Mouse (Mus musculus): Measurements from ENCODE around the gene Calm4.
"Not testable (repeated sequence)": the region's sequence is repeated elsewhere in the genome, so short reads cannot be mapped to it uniquely, and the experiment has no call there.

The Calm4 gene

DNA sequence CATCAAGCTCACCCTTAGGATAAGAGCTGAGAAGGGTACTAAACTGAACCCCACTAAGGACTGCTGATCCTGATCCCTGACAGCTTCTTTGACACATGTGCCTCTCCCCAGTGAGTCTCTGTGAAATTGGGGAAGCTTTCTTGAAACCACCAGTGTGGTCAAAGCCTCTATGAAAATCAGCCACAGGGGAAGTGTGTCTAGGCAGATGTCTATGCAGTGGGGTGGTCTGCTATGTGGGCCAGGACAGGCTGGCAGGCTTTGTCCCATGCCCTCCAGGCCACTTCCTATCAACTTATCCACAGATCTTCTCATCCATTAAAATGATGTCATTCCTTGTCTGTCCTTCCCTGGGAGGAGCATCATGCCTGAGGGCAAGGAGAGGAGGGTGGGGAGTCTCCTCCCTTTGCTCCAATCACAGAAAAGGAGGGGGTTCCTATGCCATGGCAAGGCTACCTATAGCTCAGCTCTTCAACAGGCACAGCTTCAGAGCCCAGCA is at the start of gene Calm4:
Calm4 (plus strand) TSS at position 446 of the 496 bp plus-strand sequence.
- DNase-seq (ENCODE audit: low spot score in 2 of 2) = not testable (repeated sequence)

DNA sequence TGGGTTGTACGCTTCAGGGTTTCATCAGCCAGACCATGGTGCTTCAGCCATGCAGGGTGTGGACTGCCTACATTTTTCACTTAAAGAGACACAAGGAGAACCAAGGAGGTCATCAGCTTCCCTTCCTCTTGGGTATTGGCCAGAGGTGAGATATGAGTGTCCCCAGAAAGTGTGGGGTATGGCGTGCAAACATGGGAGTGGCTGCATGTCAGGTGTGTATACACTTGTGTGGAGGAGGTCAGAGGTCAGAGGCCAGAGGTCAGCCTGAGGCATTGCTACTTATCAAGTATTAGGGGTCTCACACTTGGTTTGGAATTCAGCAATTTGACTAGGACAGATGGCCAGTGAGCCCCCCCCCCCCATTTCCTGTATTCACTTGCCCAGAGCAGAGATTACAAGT is 49.0 kb upstream of the Calm4 start:
- DNase-seq (ENCODE audit: low spot score in 2 of 2) = no peak

DNA sequence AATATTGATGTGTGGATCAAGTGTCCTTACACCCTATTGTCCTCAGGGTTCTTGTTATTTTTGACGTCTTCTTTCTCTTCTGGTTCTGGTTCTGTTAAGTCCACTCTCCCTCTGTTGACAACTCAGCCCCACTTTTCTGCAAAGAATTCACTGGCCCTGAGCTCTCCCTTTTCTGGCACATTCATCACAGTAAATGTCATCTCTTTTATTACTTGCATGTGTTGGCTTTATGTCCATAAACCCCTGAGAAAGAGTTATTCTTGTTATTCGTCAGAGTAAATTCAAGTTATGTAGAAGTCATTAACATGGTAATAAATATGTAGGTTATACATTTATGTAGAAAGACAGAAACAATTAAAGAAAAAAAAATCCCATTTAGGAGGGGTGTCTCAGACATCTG is 48.0 kb upstream of the Calm4 start:
- no peak for DNase-seq (ENCODE audit: low spot score in 2 of 2)

DNA sequence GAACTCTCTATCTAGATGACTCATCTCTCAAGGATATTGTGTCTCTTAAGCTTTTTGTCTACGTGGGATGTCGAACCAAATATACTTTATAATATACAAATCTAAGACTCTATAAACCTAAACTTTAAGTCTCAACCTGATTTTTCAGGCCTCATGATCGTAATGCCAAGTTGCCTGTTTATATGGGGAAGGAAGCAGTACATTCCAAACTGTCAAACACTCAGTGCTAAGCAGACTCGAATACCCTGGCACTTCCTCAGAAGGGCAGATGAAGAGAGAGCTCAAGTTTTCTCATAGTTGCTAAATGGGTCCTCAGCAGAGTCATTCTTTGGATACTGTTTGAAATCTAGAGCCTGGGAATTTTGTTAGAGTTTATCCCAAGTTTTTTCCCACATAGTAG is 40.9 kb upstream of the Calm4 start:
- DNase-seq (ENCODE audit: low spot score in 2 of 2) = no peak

DNA sequence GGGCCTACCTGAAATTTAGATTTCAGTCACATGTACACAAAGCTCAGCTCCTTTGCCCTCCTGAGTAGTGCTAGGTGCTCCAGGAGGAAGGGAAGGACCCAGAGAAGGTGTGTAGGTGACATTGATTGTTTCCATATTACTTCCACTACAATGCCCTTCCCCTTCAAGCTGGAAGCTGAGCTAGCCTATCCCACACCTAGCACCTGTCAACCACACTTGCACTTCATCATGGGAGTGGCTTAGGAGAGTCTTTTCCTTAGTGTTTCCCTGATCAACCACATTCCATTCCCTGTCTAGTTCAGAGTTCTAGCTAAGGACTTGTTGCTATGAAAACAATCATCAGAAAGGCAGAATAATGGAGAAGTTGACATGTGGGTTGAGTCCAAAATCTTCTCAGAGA is 38.8 kb upstream of the Calm4 start:
- no peak for DNase-seq (ENCODE audit: low spot score in 2 of 2)

DNA sequence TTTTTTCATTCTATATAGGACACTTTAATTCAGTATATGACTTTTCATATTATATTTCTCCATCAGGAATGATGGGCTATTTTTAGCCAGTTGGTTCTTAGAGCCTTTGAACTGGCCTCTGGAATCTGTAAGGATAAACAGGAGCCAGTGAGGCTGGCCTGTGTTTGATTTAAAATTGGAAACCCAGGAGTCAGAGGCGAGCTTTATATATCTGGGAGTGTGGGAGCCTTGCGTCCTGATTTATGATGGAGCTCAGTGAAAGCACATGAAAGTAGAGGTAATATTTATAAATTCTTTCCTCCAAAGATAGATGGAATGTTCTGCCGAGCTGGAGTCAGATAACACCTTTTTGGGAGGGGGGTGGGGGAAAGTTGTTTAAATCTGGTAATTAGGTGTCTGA is 38.2 kb upstream of the Calm4 start:
- no peak for DNase-seq (ENCODE audit: low spot score in 2 of 2)

DNA sequence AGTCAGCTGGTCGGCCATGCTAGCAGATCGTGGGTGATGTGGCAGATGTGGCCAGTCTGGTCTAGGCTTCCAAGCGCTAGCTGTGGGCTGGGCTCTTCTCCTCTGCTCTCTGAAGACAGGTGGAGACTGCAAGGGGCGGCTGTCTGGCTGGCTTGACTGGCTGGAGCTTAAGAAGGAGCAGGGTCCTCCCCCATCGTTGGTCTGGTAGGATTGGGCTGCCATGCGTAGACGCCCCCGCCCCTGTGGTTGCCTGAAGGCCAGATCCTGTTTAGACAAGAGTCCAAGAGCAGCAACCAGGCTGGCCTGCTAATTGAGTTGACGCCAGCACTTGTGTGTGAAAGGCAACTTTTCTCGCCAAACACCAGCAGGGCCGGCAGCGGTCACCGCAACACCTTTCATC is 33.4 kb upstream of the Calm4 start, which contains the start of gene Calml3:
Calml3 (minus strand) TSS at position 131 of the 400 bp plus-strand sequence.
- DNase-seq (ENCODE audit: low spot score in 2 of 2) = no peak

DNA sequence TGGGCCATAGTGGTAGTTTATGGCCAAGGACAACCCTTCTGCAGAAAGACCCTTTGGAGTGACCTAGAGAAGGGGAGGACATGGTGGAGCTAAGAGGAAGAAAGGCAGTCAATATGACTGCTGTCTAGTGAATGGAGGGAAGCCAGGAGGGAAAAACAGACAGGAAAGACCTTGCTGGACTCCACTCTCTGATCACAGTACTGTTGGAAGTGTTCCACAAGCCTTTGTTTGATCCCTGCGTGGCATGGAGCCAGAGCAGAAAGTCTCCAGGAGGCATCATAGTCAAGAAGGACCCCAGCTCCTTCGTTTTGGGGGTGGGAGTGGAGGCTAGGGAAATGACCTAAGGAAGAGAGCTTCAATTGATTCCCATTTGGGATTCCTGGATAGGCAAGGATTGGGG is 32.4 kb upstream of the Calm4 start:
- DNase-seq (ENCODE audit: low spot score in 2 of 2) = no peak

DNA sequence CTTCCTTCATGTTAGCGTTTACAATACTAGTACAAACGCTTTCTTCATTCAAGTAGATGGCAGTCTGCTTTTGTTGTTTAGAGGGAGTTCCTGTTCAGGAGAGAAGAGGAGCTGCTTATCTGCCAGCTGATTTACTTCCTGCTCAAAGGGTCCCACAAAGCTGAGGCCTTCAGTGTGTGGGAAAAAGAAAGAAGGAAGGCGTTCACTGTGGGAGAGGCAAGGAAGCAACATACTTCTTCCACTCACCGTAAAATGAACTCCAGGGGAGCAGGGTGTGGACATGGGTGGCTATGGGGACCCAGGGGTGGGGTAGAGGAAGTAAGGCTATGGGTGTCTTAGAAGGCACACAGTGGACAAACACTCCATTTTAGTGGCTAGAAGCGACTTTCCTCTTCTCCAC is 31.9 kb upstream of the Calm4 start:
- DNase-seq (ENCODE audit: low spot score in 2 of 2) = no peak

DNA sequence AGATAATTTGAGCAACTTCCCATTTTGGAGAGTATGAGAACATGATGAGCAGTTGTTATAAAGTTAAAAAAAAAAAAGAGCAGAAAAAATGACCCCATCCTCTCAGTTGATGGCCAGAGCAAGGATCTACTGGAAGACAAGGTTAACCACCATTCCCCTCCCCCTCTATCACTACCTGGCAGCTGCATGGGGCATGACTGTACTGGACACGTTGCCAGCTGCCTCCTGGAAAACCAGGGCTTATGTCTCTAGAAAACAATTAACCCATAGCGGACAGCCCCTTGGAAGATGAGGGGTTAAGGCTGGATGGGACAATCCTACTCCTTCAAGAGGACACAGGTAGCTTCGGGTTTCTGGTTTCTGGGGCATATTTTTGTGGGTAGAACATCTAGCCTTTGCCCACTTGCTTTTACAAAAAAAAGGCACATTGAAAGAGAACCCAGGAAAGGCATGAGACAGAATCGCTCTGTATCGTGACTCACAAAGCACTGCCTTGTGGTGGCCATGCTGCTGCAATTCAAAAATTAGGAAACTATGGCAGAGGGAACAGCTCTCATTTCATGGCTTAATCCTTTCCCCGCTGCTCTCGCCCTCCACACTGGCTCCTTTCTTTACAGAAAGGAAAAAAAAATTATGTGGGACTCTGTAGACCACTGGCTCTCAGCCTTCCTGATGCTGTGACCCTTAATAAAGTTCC is 30.3 kb upstream of the Calm4 start:
- no peak for DNase-seq (ENCODE audit: low spot score in 2 of 2)

DNA sequence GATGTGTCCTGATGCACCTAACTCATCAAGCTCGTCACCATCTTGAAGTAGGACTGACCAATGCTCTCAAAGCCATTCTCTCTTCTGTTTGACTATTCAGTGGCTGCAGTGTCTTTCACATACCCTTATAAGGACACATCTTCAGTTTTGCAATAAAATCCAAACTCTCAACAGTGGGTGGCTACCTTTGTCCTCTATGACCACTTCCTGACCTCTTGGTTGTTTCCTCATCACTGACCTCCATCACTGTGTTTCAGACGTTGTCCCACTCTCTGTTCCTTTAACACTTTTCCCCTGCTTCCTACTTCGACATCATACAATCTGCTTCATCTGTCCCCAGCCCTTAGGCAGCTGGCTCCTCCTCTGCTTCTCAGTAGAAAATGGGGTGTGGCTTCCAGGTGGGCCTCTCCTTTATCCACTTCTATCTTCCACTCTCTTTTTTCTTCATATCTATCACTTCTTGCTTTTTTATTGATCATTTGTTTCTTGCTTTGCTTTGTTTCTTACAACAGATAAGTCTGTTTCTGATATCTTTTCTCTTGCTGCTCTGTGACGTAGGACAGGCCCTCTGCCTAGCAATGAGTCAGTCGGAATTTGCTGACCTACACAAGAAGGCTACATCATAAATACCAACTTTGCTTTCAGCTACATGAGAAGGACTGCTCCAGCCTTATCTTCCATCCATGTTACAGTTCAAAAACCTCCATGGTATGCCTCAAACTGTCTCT is 19.4 kb upstream of the Calm4 start:
- no peak for DNase-seq (ENCODE audit: low spot score in 2 of 2)

DNA sequence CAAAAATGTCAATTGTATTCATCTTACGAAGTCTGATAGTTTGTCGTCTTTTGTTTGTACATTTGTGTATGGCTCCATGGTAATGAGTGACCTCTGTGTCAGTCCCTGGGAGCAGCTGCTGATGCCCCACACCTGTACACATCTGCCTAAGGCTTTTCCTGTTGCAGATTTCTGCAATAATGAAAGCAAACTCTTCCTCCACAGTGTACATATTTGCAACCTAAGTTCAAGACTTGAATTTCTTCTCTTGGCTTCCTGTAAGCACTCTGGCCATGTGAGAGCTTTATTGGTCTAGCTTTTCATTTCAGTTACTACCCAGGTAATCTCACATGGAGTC is 18.8 kb upstream of the Calm4 start:
- no peak for DNase-seq (ENCODE audit: low spot score in 2 of 2)

DNA sequence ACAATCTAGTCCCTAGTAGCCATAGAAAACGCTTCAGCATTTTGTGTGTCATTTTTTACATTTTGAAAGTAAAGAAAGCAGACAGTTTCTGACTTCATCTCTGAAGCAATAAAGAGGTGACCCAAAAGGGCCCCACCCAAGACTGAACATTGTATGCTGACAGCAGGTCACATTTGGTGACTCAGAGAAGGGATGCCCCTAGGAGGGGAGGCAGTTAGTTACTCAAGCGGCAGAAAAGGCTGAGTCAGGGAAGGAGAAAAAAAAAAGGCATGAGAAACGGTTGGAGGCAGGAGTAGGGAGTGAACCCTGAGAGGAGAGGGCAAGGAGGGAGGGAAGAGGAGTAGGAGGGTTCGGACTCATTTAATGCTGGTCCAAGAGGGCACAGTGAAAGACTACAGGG is 15.5 kb upstream of the Calm4 start:
- no peak for DNase-seq (ENCODE audit: low spot score in 2 of 2)

DNA sequence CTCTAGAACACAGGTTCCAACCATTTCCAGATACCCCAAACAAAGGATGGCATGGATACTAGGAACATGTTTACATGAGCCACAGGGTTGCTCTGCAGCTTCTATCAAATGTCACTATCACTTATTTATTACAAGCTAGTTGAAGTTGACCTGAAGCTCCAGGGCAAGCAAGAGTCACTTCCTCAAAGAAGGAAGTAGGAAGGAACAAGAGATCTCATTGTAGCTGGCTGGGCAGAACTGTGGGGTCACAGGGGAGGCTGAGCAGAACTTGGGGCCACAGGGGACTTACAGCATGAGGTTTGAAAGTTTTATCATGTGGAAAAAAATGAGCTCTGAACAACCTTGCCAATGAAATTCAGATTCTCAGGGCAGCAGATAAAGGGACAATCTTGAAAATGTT is 11.8 kb upstream of the Calm4 start:
- no peak for DNase-seq (ENCODE audit: low spot score in 2 of 2)

DNA sequence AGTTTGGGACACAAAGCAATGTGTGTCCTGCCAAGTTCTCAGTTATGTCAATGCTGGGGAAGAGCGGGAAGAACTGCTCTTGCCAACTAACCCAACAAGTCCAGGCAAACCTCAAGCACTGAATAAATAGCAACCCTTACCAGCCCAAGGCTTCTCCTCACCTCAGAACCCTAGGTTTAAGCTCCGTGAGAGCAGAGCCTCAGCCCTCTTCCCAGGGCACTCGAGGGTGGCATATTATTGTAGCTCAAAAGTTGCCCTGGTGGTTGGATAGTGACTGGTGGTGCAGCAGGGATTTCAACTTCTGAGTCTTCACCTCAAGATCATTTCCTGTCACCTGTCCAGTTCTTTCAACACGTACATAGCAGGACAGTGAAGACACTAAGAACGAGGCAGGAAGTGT is 6.0 kb upstream of the Calm4 start:
- DNase-seq (ENCODE audit: low spot score in 2 of 2) = no peak

DNA sequence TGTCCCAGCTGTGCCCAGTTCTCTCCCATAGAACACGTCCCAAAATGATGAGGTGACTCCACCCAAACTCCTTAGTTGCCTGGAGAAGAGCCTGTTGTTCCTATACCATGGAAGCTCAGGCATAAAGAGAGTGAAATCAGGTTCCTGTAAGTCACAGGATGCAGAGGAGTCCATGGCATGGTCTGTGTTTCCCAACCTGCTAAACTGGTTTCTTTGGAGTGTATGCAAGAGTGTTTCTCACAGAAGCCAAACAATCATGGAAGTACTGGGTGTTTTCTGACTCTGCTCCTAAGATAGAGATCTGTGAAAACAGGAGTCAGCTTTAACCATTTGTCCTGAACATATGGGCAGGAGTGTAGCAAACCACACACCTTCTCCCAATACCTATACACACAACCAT is 5.6 kb upstream of the Calm4 start:
- DNase-seq (ENCODE audit: low spot score in 2 of 2) = no peak

DNA sequence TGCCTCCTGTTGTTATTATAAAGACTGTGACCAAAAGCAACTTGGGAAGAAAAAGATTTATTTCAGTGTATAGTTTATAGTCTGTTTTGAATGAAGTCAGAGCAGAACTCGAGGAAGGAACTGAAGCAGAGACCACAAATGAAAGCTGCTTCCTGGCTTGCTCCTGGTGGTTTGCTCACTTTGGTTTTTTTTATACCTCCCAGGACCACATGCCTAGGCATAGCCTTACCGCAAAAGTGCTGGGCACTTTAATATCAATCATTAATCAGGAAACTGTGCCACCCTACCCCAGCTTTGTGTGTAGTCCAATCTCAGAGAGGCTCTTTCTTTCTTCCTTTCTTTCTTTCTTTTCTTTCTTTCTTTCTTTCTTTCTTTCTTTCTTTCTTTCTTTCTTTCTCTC is 5.1 kb upstream of the Calm4 start:
- no peak for DNase-seq (ENCODE audit: low spot score in 2 of 2)

DNA sequence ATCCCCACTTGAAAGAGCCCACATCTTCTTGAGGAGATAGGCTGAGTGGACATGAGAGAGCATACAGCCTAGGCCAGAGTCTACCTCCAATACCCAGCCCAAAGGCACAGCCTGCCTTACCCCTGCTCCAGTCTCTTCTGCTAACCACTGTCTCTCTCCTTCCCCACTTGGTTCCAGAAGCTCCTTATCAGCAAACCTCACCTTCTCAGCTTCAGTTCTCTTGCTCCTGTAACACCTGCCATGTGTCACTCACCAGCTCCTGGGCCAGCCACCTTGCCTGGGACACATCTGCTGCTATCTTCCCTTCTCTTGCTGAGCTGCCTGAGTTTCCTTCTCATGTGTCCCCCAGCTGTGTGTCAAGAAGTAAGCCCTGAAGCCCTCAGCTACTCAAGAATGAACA is 3.9 kb upstream of the Calm4 start:
- not testable (repeated sequence) for DNase-seq (ENCODE audit: low spot score in 2 of 2)

DNA sequence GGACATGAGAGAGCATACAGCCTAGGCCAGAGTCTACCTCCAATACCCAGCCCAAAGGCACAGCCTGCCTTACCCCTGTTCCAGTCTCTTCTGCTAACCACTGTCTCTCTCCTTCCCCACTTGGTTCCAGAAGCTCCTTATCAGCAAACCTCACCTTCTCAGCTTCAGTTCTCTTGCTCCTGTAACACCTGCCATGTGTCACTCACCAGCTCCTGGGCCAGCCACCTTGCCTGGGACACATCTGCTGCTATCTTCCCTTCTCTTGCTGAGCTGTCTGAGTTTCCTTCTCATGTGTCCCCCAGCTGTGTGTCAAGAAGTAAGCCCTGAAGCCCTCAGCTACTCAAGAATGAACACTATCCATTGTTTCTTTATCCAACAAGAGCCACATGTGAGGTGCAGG is 3.1 kb downstream of the Calm4 start:
- DNase-seq (ENCODE audit: low spot score in 2 of 2) = not testable (repeated sequence)

DNA sequence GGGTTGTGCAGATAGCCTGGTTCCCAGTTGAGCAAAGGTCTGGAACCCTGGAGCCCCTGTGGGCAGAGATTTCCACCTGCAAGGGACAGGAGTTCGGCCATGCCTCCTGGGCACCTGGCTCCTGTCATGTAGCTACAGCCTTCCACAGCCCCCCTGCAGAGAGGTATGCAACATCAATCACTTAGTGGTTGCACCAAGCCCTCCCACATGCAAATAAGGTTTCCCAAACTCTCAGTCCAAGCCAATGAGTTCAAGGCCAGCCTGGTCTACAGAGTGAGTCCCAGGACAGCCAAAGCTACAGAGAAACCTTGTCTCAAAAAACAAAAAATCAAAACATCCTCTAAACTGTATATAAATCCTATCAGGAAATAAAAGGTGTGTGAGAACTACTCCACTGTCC is 12.8 kb downstream of the Calm4 start:
- no peak for DNase-seq (ENCODE audit: low spot score in 2 of 2)

DNA sequence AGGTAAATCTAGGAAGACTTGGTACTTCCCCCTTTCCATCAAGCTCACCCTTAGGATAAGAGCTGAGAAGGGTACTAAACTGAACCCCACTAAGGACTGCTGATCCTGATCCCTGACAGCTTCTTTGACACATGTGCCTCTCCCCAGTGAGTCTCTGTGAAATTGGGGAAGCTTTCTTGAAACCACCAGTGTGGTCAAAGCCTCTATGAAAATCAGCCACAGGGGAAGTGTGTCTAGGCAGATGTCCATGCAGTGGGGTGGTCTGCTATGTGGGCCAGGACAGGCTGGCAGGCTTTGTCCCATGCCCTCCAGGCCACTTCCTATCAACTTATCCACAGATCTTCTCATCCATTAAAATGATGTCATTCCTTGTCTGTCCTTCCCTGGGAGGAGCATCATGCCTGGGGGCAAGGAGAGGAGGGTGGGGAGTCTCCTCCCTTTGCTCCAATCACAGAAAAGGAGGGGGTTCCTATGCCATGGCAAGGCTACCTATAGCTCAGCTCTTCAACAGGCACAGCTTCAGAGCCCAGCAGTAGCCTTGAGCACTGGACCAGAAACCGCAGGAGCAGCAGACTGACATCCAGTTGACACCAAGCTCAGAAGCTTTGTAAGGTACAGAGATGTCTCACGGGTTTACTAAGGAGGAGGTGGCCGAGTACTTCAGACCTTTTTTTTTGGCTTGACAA is 16.2 kb downstream of the Calm4 start, which contains the start of gene Calm5:
Calm5 (plus strand) TSS at position 526 of the 686 bp plus-strand sequence.
- DNase-seq (ENCODE audit: low spot score in 2 of 2) = not testable (repeated sequence)

DNA sequence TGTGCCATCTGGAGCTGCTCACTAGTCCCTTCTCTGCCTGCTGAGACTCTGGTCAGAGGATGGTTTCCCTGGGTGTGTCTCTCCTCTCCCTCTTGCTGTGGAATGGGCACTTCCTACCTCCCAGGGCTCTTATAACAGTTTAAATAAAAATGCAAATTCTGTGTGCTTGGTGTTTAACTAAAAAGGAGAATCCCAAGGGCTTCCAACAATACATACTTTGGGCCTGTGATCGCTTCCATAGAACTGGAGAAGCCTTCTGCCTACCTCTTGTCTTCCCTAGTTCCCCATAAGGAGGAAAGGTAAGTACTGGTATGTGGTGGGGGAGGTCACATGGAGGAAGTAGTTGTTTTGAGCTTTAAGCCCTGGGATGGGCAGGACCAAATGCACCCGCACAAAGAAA is 17.3 kb downstream of the Calm4 start:
- no peak for DNase-seq (ENCODE audit: low spot score in 2 of 2)

DNA sequence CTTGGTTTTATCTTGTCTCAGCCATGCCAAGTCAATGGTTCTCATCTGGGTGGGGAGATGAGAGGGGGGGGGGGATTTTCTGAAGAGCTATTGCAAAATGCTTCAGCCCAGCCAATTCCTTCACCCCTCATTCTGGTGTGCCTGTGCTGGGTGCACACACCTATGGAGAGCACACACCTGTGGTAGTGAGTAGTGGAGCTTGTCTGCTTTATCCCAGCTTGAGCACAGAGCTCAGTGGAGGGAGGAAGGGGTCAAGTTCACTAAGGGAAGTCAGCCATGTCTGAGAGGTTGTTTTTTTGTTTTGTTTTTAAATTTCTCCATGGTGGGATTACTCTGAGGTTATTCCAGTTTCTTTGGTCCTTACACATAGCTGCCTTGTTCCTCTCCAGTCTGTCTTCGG is 18.7 kb downstream of the Calm4 start:
- no peak for DNase-seq (ENCODE audit: low spot score in 2 of 2)

Data from frontal cortex, postnatal 36 days (tissue).